Mouse (Mus musculus): ENCODE data around the gene Cmpk1.

DNA sequence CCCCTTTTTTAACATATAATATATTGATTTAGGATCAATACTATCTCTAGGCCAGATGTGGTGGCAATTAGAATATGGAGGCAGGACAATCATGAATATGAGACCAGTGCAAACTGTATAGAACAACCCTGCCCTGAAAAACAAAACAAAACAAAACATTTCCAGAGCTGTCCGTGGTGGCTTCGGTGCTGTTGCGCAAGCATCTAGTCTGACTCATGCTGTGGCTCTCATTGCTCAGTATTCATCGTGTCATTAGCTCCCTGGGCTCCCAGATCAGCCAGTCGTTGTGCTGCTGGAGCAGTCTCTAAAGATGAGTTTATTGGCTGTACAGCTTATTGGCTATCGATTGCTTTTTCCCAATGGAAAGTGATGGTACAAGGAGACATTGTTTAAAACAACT is 48.0 kb upstream of the Cmpk1 start:
- TF ChIP-seq NELFE (IDR thresholded peaks at IDR 0.05; ENCODE audit: low read depth, low read length) (no peak), MAX (IDR thresholded peaks at IDR 0.05; ENCODE audit: low read length) (no peak), JUN (IDR thresholded peaks at IDR 0.05; ENCODE audit: insufficient read depth, low read depth, low read length) (no peak), CTCF (conservative IDR thresholded peaks at IDR 0.05 in 1 of 2, IDR thresholded peaks at IDR 0.05 in 1 of 2; ENCODE audit: low read depth in 2 of 2, low read length in 2 of 2) (no peak), E2F4 (IDR thresholded peaks at IDR 0.05; ENCODE audit: insufficient replicate concordance, low read depth, low read length) (no peak), USF1 (IDR thresholded peaks at IDR 0.05; ENCODE audit: low read depth, low read length) (no peak), MYC (IDR thresholded peaks at IDR 0.05; ENCODE audit: low read depth, low read length) (no peak)

Data from CH12.LX (cell line).